Mouse (Mus musculus): ENCODE data around the gene Wdr18.

DNA sequence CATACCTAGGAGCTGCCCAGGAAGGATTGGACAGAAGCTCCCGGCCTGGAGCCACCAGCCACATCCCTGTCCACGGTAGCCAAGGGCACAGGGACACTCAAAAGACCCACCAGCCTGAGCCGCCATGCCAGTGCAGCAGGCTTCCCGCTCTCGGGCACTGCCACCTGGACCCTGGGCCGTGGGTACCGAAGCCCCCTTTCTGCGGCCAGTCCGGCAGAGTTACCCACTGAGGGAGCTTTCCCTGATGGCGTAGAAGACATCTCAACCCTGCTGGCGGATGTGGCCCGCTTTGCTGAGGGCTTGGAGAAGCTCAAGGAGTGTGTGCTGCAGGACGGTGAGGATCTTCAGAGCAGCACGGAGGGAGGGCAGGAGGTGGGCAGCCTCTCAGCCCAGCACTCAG lies 57.8 kb downstream of the Wdr18 start:
- TF ChIP-seq CTCF (IDR thresholded peaks at IDR 0.05; ENCODE audit: extremely low read depth, insufficient read depth, low read length) (no peak), POLR2A (IDR thresholded peaks at IDR 0.05; ENCODE audit: extremely low read depth, insufficient read depth, low read length) (no peak)

Measured in cortical plate, adult 2 months (tissue).